Mouse (Mus musculus): ENCODE data around the gene Snx32. TPM values are rescaled to one million over a fixed set of nuclear protein-coding genes. Genes with fewer than 3 reads are reported as not detected.

Gene Snx32
- polyA plus RNA-seq, 1 experiment from 2014 or later: 10.1 TPM

GRCm38 (mm10) chr19:5532520-5532919, 22.2 kb upstream of the Snx32 start:
- Histone ChIP-seq H3K9ac (replicated peaks) (no peak overlapping the region), H3K27me3 (peaks cover 18% of the 10 kb centered on the region; the same call in 1 of the 2 replicates), H3K4me1 (replicated peaks) (peaks cover 5% of the 10 kb centered on the region; the same call in 1 of the 2 replicates), H3K4me3 (replicated peaks) (no peak overlapping the region), H3K4me2 (no peak overlapping the region), H3K36me3 (no peaks in the 10 kb centered on the region), H3K9me3 (no peaks in the 10 kb centered on the region), H3K27ac (no peak overlapping the region)
- no peak for ATAC-seq (ENCODE audit: insufficient number of reproducible peaks, insufficient read depth, low FRiP score, low TSS enrichment, low read depth)
- WGBS: 63% methylated on average over 8 of the region's 8 CpGs

DNA sequence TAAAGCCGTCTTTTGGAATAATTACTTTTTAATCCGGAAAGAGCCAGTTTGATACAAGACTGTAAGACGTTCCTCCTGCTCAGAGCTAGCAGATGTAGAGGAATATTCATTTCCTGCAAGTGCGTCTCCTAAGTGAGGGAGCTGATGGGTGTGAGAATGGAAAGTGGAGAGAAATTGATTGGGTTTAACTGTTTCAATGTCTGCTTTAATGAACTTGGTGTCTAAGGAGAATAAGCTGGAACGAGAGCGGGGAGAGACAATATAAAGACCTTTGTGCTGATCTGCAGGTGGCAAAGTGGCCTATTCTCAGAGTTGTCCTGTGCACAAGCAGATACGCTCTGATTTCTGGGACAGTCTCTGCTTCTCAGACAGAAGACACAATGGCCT, 19.8 kb upstream of the Snx32 start:
- Histone ChIP-seq H3K4me2 (no peak overlapping the region), H3K27me3 (peaks cover 10% of the 10 kb centered on the region; the same call in 1 of the 2 replicates), H3K9me3 (no peaks in the 10 kb centered on the region), H3K4me1 (replicated peaks) (peaks cover 5% of the 10 kb centered on the region; the same call in 1 of the 2 replicates), H3K4me3 (replicated peaks) (no peak overlapping the region), H3K9ac (replicated peaks) (no peak overlapping the region), H3K36me3 (no peaks in the 10 kb centered on the region), H3K27ac (no peak overlapping the region)
- WGBS: 66% methylated on average over 7 of the region's 7 CpGs
- no peak for ATAC-seq (ENCODE audit: insufficient number of reproducible peaks, insufficient read depth, low FRiP score, low TSS enrichment, low read depth)

DNA sequence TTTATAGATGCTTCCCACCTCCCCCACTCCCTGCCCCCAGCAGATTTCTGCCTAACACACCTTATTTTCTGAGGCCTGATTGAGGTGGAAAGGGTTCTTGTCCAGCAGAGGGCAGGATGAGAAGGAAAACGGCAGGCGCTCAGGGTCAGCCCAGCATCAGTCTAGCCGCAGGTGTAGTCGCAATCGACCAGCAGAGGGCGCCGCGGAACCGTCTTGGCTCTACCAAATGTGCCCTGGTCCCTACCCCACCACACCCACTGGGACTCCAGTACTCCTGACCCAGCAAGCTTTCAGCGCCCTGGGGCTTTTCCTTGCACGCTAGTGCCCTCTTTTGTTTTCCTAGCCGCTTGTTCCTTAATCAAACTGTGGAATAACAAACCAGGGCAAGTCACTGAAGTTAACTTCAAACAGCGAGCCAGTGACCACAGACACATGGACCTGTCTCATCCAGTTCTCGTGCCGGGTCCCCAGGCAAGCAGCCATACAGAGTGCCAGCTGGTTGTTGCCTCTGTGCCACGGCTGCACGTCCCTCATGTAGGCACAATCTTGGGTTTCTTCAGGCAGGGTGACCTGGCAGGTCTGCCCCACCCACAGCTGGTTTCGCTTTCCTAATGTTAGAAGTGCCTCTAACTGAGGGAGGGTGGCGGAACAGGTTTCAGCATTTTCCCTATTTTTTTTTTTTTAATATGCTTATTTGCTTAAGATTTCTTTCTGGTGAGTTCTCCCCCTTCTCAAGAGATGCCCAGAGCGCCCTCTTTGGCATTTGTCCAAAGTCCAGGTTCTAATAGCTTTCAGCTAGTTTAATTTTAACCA, 19.2 kb upstream of the Snx32 start:
- Histone ChIP-seq H3K9me3 (no peaks in the 10 kb centered on the region), H3K4me2 (peak overlapping the region; percentile 30), H3K9ac (replicated peaks) (no peak overlapping the region), H3K4me3 (replicated peaks) (peak overlapping the region; percentile 11; the same call in 1 of the 2 replicates), H3K27me3 (peaks cover 10% of the 10 kb centered on the region; the same call in 1 of the 2 replicates), H3K27ac (no peak overlapping the region), H3K4me1 (replicated peaks) (peaks cover 5% of the 10 kb centered on the region; the same call in 1 of the 2 replicates), H3K36me3 (no peaks in the 10 kb centered on the region)
- peak; percentile 89 for ATAC-seq (ENCODE audit: insufficient number of reproducible peaks, insufficient read depth, low FRiP score, low TSS enrichment, low read depth)
- 16% methylated on average over 20 of the region's 20 CpGs for WGBS

DNA sequence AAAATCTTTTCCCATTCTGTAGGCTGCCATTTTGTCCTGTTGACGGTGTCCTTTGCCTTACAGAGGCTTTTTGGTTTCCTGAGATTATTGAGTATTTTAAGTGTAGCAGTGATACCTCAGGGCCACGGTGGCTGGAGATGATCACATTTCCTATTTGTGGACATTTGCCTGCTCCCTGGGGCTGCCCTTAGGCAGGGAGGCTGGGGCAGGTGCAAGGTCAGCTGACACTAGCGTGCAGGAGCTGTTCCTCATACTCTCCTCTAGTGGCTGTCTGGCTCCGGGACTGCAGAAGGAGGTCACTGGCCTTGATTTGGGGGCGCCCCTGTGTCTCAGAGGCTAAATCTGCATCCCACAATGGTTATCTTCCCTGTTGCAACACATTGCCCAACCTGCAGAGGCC, 14.9 kb upstream of the Snx32 start:
- no peak for ATAC-seq (ENCODE audit: insufficient number of reproducible peaks, insufficient read depth, low FRiP score, low TSS enrichment, low read depth)
- Histone ChIP-seq H3K27me3 (no peaks in the 10 kb centered on the region), H3K27ac (no peak overlapping the region), H3K9ac (replicated peaks) (no peak overlapping the region), H3K4me3 (replicated peaks) (no peak overlapping the region), H3K36me3 (no peaks in the 10 kb centered on the region), H3K9me3 (no peaks in the 10 kb centered on the region), H3K4me1 (replicated peaks) (peaks cover 5% of the 10 kb centered on the region; the same call in 1 of the 2 replicates), H3K4me2 (no peak overlapping the region)
- WGBS: 71% methylated on average over 5 of the region's 5 CpGs

GRCm38 (mm10) chr19:5518721-5519120, 8.4 kb upstream of the Snx32 start:
- no peak for ATAC-seq (ENCODE audit: insufficient number of reproducible peaks, insufficient read depth, low FRiP score, low TSS enrichment, low read depth)
- H3K9me3 ChIP-seq: no peaks in the 10 kb centered on the region
- WGBS: 87% methylated on average over 3 of the region's 3 CpGs
- H3K27ac ChIP-seq: no peak overlapping the region
- no peaks in the 10 kb centered on the region for H3K36me3 ChIP-seq
- no peaks in the 10 kb centered on the region for H3K27me3 ChIP-seq
- H3K4me1 ChIP-seq (replicated peaks): no peaks in the 10 kb centered on the region
- no peak overlapping the region for H3K9ac ChIP-seq (replicated peaks)
- no peak overlapping the region for H3K4me3 ChIP-seq (replicated peaks)
- H3K4me2 ChIP-seq: no peak overlapping the region

DNA sequence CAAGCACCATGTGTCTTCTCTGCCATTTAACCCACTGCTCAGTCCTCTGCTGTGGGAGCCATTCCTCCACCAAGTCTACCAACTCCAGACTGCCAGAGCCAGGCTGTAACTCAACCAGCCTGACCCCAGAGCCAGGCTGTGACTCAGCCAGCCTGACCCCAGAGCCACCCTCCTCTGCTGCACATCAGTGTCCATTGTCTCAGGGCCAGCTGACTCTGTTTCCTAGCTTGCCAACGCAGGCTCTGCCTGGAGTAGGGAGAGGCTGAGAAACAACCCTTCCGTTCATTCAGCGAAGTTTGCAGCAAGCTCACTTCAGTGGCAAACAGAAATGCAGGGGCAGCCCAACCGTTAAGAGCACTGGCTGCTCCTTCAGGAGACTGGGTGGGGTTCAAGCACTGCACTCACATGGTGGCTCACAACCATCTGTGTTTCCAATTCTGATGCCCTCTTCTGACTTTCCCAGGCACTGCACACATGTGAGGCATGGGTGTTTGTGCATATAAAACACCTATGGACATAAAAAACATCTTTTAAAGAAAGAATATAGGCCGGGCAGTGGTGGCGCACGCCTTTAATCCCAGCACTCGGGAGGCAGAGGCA, 6.7 kb upstream of the Snx32 start:
- no peak for ATAC-seq (ENCODE audit: insufficient number of reproducible peaks, insufficient read depth, low FRiP score, low TSS enrichment, low read depth)
- H3K36me3 ChIP-seq: no peaks in the 10 kb centered on the region
- H3K9me3 ChIP-seq: peaks cover 6% of the 10 kb centered on the region; the same call in 1 of the 2 replicates
- no peak overlapping the region for H3K4me3 ChIP-seq (replicated peaks)
- no peak overlapping the region for H3K4me2 ChIP-seq
- WGBS: 84% methylated on average over 8 of the region's 8 CpGs
- no peak overlapping the region for H3K9ac ChIP-seq (replicated peaks)
- no peaks in the 10 kb centered on the region for H3K4me1 ChIP-seq (replicated peaks)
- H3K27ac ChIP-seq: no peak overlapping the region
- H3K27me3 ChIP-seq: no peaks in the 10 kb centered on the region

- Histone ChIP-seq H3K27me3 (no peaks in the 10 kb centered on the region), H3K4me2 (no peak overlapping the region), H3K4me3 (replicated peaks) (no peak overlapping the region), H3K27ac (no peak overlapping the region), H3K36me3 (no peaks in the 10 kb centered on the region), H3K9me3 (peaks cover 11% of the 10 kb centered on the region; the same call in 1 of the 2 replicates), H3K4me1 (replicated peaks) (peaks cover 2% of the 10 kb centered on the region; the same call in 1 of the 2 replicates), H3K9ac (replicated peaks) (no peak overlapping the region)
- 85% methylated on average over 7 of the region's 7 CpGs for WGBS
- no peak for ATAC-seq (ENCODE audit: insufficient number of reproducible peaks, insufficient read depth, low FRiP score, low TSS enrichment, low read depth)
These were observed 5.8 kb upstream of the Snx32 start for GRCm38 (mm10) chr19:5515840-5516777.

DNA sequence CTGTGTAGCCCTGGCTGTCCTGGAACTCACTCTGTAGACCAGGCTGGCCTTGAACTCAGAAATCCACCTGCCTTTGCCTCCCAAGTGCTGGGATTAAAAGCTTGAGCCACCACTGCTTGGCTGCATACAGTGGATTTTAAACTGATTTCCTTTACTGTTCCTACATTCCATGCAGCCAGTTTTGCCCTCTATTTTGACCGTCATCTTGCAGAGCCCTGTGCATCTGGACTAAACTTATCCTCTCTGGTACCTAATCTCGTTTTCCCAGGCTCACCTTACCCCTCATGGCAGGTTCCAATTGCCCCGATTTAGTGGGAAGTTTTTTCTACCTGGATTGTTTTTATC, 2.6 kb upstream of the Snx32 start:
- H3K4me2 ChIP-seq: no peak overlapping the region
- peaks cover 28% of the 10 kb centered on the region for H3K9me3 ChIP-seq
- H3K36me3 ChIP-seq: no peaks in the 10 kb centered on the region
- WGBS: 83% methylated on average over 3 of the region's 3 CpGs
- peaks cover 15% of the 10 kb centered on the region for H3K4me1 ChIP-seq (replicated peaks)
- no peak overlapping the region for H3K9ac ChIP-seq (replicated peaks)
- no peaks in the 10 kb centered on the region for H3K27me3 ChIP-seq
- H3K4me3 ChIP-seq (replicated peaks): no peak overlapping the region
- no peak overlapping the region for H3K27ac ChIP-seq
- no peak for ATAC-seq (ENCODE audit: insufficient number of reproducible peaks, insufficient read depth, low FRiP score, low TSS enrichment, low read depth)

- Histone ChIP-seq H3K4me3 (replicated peaks) (no peak overlapping the region), H3K27ac (no peak overlapping the region), H3K4me1 (replicated peaks) (peaks cover 15% of the 10 kb centered on the region), H3K36me3 (no peaks in the 10 kb centered on the region), H3K27me3 (no peaks in the 10 kb centered on the region), H3K4me2 (no peak overlapping the region), H3K9me3 (peaks cover 28% of the 10 kb centered on the region), H3K9ac (replicated peaks) (no peak overlapping the region)
- ATAC-seq (ENCODE audit: insufficient number of reproducible peaks, insufficient read depth, low FRiP score, low TSS enrichment, low read depth): no peak
- WGBS: 89% methylated on average over 12 of the region's 12 CpGs
These were observed 2.0 kb upstream of the Snx32 start for GRCm38 (mm10) chr19:5512091-5513004.

DNA sequence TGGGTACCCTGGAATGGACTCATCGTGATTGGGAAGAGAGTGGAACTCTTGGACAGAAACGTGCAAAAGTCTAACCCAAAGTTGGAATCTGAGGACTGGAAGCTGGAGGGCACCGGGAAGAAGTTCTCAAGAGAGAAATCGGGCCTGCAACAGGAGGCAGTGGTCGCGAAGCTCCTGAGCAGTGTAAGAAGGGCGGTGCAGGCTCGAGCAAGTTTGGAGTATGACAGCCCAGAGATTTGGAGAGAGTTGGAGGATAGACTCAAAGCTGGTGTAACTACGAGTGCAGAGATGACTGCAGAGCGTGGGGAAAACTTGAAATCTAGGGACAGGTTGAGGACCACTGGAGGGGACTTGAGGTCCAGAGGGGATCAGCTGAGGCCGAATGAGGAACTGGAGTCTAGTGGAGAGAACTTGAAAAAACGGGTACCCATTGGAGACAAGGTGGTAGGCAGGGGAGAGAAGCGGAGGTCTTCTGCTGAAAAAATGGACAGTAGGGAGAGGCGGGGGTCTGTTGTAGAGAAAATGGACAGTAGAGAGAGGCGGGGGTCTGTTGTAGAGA, 815 bp upstream of the Snx32 start:
- Histone ChIP-seq H3K9ac (replicated peaks) (peak overlapping the region; percentile 50), H3K9me3 (peaks cover 28% of the 10 kb centered on the region), H3K4me1 (replicated peaks) (peaks cover 15% of the 10 kb centered on the region), H3K4me2 (peak overlapping the region; percentile 63), H3K27me3 (no peaks in the 10 kb centered on the region), H3K4me3 (replicated peaks) (peak overlapping the region; percentile 45), H3K27ac (no peak overlapping the region), H3K36me3 (no peaks in the 10 kb centered on the region)
- no peak for ATAC-seq (ENCODE audit: insufficient number of reproducible peaks, insufficient read depth, low FRiP score, low TSS enrichment, low read depth)
- WGBS: 49% methylated on average over 14 of the region's 15 CpGs
